Comparison of ENCODE assay signal across 17 mouse cellular contexts in the genomic region with DNA sequence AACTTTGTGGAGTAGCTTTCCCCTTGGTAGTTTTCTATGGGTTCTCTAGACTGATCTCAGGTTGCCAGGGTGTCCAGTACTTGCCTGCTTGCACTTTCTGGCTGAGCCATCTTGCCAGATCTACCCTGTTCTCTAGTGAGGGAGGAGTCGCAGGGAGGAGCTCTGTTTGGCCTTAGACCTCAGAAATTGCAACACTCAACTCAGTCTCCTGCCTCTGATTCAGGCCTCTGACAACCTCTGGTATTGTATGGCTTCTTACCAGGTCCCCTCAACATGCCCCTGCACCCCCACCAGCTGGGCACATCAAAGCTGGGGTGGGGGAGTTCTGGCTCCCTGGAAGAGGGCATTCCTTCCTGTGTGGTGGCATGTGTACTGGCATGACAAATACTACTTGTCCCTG. TPM values are rescaled to one million over a fixed set of nuclear protein-coding genes. Genes with fewer than 3 reads are reported as not detected.
A peak's percentile ranks its signal among the peaks of the same experiment; 100 is the strongest.
DNase-seq lines count a peak whose midpoint lies in the region; ATAC-seq and TF ChIP-seq lines count a peak whose summit lies in the region.
"Had no signal": no experiment of that assay in that cellular context is flagged by ENCODE, and none has a peak within 500 bp of the region (broad histone marks: within the 10 kb centered on the region; RNA-seq: fewer than 3 reads in every experiment).

No protein-coding gene starts in this region.

- whole genome bisulfite sequencing in heart, postnatal 0 days, result 86% methylated on average over 1 of the region's 1 CpGs
- WGBS in heart, embryonic 10.5 days, result 85% methylated on average over 1 of the region's 1 CpGs
- 71% methylated on average over 1 of the region's 1 CpGs for WGBS in thymus, adult 2 months
- 57% methylated on average over 1 of the region's 1 CpGs for WGBS in liver, embryonic 13.5 days (ENCODE audit: insufficient replicate concordance)

- TF ChIP-seq EP300 in heart, postnatal 0 days (IDR thresholded peaks at IDR 0.05; ENCODE audit: low read depth), result no peak

- H3K9ac ChIP-seq in heart, postnatal 0 days (replicated peaks; ENCODE audit: low read depth, low read length), result no peak overlapping the region
- H3K9ac ChIP-seq in liver, embryonic 13.5 days, result no peak overlapping the region
- H3K9ac ChIP-seq: forebrain, embryonic 12.5 days; lung, embryonic 15.5 days; midbrain, embryonic 12.5 days had no signal

- no peak for TF ChIP-seq CTCF in heart, postnatal 0 days (IDR thresholded peaks at IDR 0.05; ENCODE audit: low read depth)
- no peak for TF ChIP-seq CTCF in thymus, adult 2 months (IDR thresholded peaks at IDR 0.05; ENCODE audit: borderline replicate concordance, control insufficient read depth, extremely low read depth, insufficient read depth, low read length, poor library complexity)

- H3K9me3 ChIP-seq in heart, postnatal 0 days (replicated peaks; ENCODE audit: control insufficient read depth, low read length), result no peaks in the 10 kb centered on the region
- H3K9me3 ChIP-seq in heart, embryonic 10.5 days, result no peaks in the 10 kb centered on the region
- no peaks in the 10 kb centered on the region for H3K9me3 ChIP-seq in liver, embryonic 13.5 days (replicated peaks)
- H3K9me3 ChIP-seq: forebrain, embryonic 12.5 days; hindbrain, embryonic 10.5 days; lung, embryonic 15.5 days; midbrain, embryonic 12.5 days had no signal

- H3K4me1 ChIP-seq in heart, postnatal 0 days (ENCODE audit: control insufficient read depth, insufficient read depth), result peaks cover 34% of the 10 kb centered on the region
- H3K4me1 ChIP-seq in heart, embryonic 10.5 days, result peaks cover 40% of the 10 kb centered on the region
- H3K4me1 ChIP-seq in thymus, adult 2 months (replicated peaks; ENCODE audit: control insufficient read depth, insufficient read depth, low read length), result peaks cover 67% of the 10 kb centered on the region
- peaks cover 44% of the 10 kb centered on the region for H3K4me1 ChIP-seq in liver, embryonic 13.5 days (replicated peaks)

- ATAC-seq in heart, postnatal 0 days (ENCODE audit: insufficient read depth, low read depth), result no peak
- no peak for ATAC-seq in liver, embryonic 13.5 days (ENCODE audit: low read depth)

- no peak for TF ChIP-seq POLR2A in thymus, adult 2 months (IDR thresholded peaks at IDR 0.05; ENCODE audit: control insufficient read depth, extremely low read depth, insufficient read depth, low read length, poor library complexity)

- no peak for DNase-seq in heart, postnatal 0 days (ENCODE audit: low spot score)
- DNase-seq in heart, embryonic 10.5 days (ENCODE audit: low spot score), result no peak
- no peak for DNase-seq in thymus, adult 2 months
- DNase-seq in thymus, postnatal 14 days, result no peak
- DNase-seq in liver, embryonic 13.5 days, result no peak
- peak; percentile 51 for DNase-seq in yolk sac, embryonic 10.5 days (ENCODE audit: low spot score)
- DNase-seq in frontal cortex, adult 2 months (ENCODE audit: extremely low spot score in 1 of 2, low spot score in 1 of 2), result no peak
- DNase-seq in MN1 (ENCODE audit: low spot score), result no peak

- peak overlapping the region; percentile 69 for H3K27ac ChIP-seq in heart, postnatal 0 days (ENCODE audit: low read depth)
- no peak overlapping the region for H3K27ac ChIP-seq in heart, embryonic 10.5 days
- H3K27ac ChIP-seq in thymus, adult 2 months (ENCODE audit: control insufficient read depth, insufficient read depth, low read length), result peak overlapping the region; percentile 16; the same call in 1 of the 2 replicates
- peak overlapping the region; percentile 36; the same call in 1 of the 2 replicates for H3K27ac ChIP-seq in liver, embryonic 13.5 days
- H3K27ac ChIP-seq: forebrain, embryonic 12.5 days; hindbrain, embryonic 10.5 days; lung, embryonic 15.5 days; midbrain, embryonic 12.5 days had no signal

- peaks cover 16% of the 10 kb centered on the region for H3K27me3 ChIP-seq in heart, postnatal 0 days (ENCODE audit: control insufficient read depth, insufficient read depth, low read length)
- H3K27me3 ChIP-seq in heart, embryonic 10.5 days (ENCODE audit: insufficient read depth, poor library complexity, severe bottlenecking), result peaks cover 84% of the 10 kb centered on the region
- H3K27me3 ChIP-seq in thymus, adult 2 months (ENCODE audit: control insufficient read depth, insufficient read depth, low read length), result no peaks in the 10 kb centered on the region
- H3K27me3 ChIP-seq in liver, embryonic 13.5 days, result peaks cover 68% of the 10 kb centered on the region

- no peak overlapping the region for H3K4me3 ChIP-seq in heart, postnatal 0 days (ENCODE audit: low read depth, low read length)
- no peak overlapping the region for H3K4me3 ChIP-seq in heart, embryonic 10.5 days
- no peak overlapping the region for H3K4me3 ChIP-seq in thymus, adult 2 months (ENCODE audit: control insufficient read depth, insufficient read depth, low read length)
- H3K4me3 ChIP-seq in liver, embryonic 13.5 days (replicated peaks), result no peak overlapping the region
- H3K4me3 ChIP-seq: forebrain, embryonic 12.5 days; hindbrain, embryonic 10.5 days; lung, embryonic 15.5 days; midbrain, embryonic 12.5 days had no signal

- H3K4me2 ChIP-seq in heart, postnatal 0 days (ENCODE audit: low read depth, low read length), result no peak overlapping the region
- peak overlapping the region; percentile 11; the same call in 1 of the 2 replicates for H3K4me2 ChIP-seq in liver, embryonic 13.5 days
- H3K4me2 ChIP-seq: forebrain, embryonic 12.5 days; lung, embryonic 15.5 days; midbrain, embryonic 12.5 days had no signal

- no peaks in the 10 kb centered on the region for H3K36me3 ChIP-seq in heart, postnatal 0 days (replicated peaks; ENCODE audit: control insufficient read depth, insufficient read depth, low read length)
- H3K36me3 ChIP-seq in heart, embryonic 10.5 days, result no peaks in the 10 kb centered on the region
- H3K36me3 ChIP-seq in thymus, adult 2 months (ENCODE audit: control insufficient read depth, insufficient read depth, low read length), result no peaks in the 10 kb centered on the region
- no peaks in the 10 kb centered on the region for H3K36me3 ChIP-seq in liver, embryonic 13.5 days
- H3K36me3 ChIP-seq: forebrain, embryonic 12.5 days; hindbrain, embryonic 10.5 days; lung, embryonic 15.5 days; midbrain, embryonic 12.5 days had no signal

RNA-seq across cellular contexts. Expression of a gene that starts 2.3 kb away (rescaled TPM):
- total RNA-seq in heart, postnatal 0 days (2014; rRNA removed; ENCODE audit: low replicate concordance), result 5.5 and 6.0 TPM in 2 replicates
- polyA plus RNA-seq in heart, postnatal 0 days (2015; fragmentation: Nextera tagmentation; extraction: Ambion mirVana), result 1.3 and 2.1 TPM in 2 replicates
- polyA plus RNA-seq in heart, embryonic 10.5 days (2016; fragmentation: Nextera tagmentation; extraction: Ambion mirVana), result 0.91 and 1.6 TPM in 2 replicates
- 142 and 145 TPM in 2 replicates for polyA plus RNA-seq in thymus, adult 2 months (2012; rRNA removed)
- 1.6 and 1.7 TPM in 2 replicates for polyA plus RNA-seq in liver, embryonic 13.5 days (2015; fragmentation: Nextera tagmentation; extraction: Ambion mirVana)
- polyA plus RNA-seq in frontal cortex, adult 2 months (2012; rRNA removed), result 7.9 and 8.3 TPM in 2 replicates

RNA-seq across cellular contexts. Expression of a gene that starts 2.6 kb away (rescaled TPM):
- 2.1 TPM in 1 of 2 replicates, not detected in the other for total RNA-seq in heart, postnatal 0 days (2014; rRNA removed; ENCODE audit: low replicate concordance)
- 0.71 and 0.81 TPM in 2 replicates for polyA plus RNA-seq in heart, postnatal 0 days (2015; fragmentation: Nextera tagmentation; extraction: Ambion mirVana)
- 0.17 and 0.68 TPM in 2 replicates for polyA plus RNA-seq in heart, embryonic 10.5 days (2016; fragmentation: Nextera tagmentation; extraction: Ambion mirVana)
- 11.3 and 12.3 TPM in 2 replicates for polyA plus RNA-seq in thymus, adult 2 months (2012; rRNA removed)
- 1.3 and 1.6 TPM in 2 replicates for polyA plus RNA-seq in liver, embryonic 13.5 days (2015; fragmentation: Nextera tagmentation; extraction: Ambion mirVana)
- 2.2 and 2.5 TPM in 2 replicates for polyA plus RNA-seq in frontal cortex, adult 2 months (2012; rRNA removed)

RNA-seq across cellular contexts. Expression of a gene that starts 19.6 kb away (rescaled TPM):
- total RNA-seq in heart, postnatal 0 days (2014; rRNA removed; ENCODE audit: low replicate concordance), result not detected in 2 replicates
- polyA plus RNA-seq in heart, postnatal 0 days (2015; fragmentation: Nextera tagmentation; extraction: Ambion mirVana), result 0.08 TPM in 1 of 2 replicates, not detected in the other
- 0.43 and 0.45 TPM in 2 replicates for polyA plus RNA-seq in heart, embryonic 10.5 days (2016; fragmentation: Nextera tagmentation; extraction: Ambion mirVana)
- 0.19 and 0.22 TPM in 2 replicates for polyA plus RNA-seq in thymus, adult 2 months (2012; rRNA removed)
- 16.6 and 21.0 TPM in 2 replicates for polyA plus RNA-seq in liver, embryonic 13.5 days (2015; fragmentation: Nextera tagmentation; extraction: Ambion mirVana)
- polyA plus RNA-seq in frontal cortex, adult 2 months (2012; rRNA removed), result 0.65 and 0.86 TPM in 2 replicates
- total RNA-seq: gastrocnemius, postnatal 14 days had no signal
- polyA plus RNA-seq: lung, embryonic 15.5 days; midbrain, embryonic 12.5 days had no signal

RNA-seq across cellular contexts. Expression of a gene that starts 33.0 kb away (rescaled TPM):
- total RNA-seq in heart, postnatal 0 days (2014; rRNA removed; ENCODE audit: low replicate concordance), result not detected in 2 replicates
- not detected in 2 replicates for polyA plus RNA-seq in heart, postnatal 0 days (2015; fragmentation: Nextera tagmentation; extraction: Ambion mirVana)
- polyA plus RNA-seq in heart, embryonic 10.5 days (2016; fragmentation: Nextera tagmentation; extraction: Ambion mirVana), result not detected in 2 replicates
- polyA plus RNA-seq in thymus, adult 2 months (2012; rRNA removed), result 0.08 TPM in 1 of 2 replicates, not detected in the other
- not detected in 2 replicates for polyA plus RNA-seq in liver, embryonic 13.5 days (2015; fragmentation: Nextera tagmentation; extraction: Ambion mirVana)
- not detected in 2 replicates for polyA plus RNA-seq in frontal cortex, adult 2 months (2012; rRNA removed)
- total RNA-seq: gastrocnemius, postnatal 14 days; layer of hippocampus, adult 18-20 months; left cerebral cortex, postnatal 25 days had no signal
- polyA plus RNA-seq: brain, embryonic 14.5 days; embryonic facial prominence, embryonic 11.5 days; forebrain, embryonic 12.5 days; hindbrain, embryonic 10.5 days; lung, embryonic 15.5 days; midbrain, embryonic 12.5 days had no signal

RNA-seq across cellular contexts. Expression of a gene that starts 39.3 kb away (rescaled TPM):
- not detected in 2 replicates for total RNA-seq in heart, postnatal 0 days (2014; rRNA removed; ENCODE audit: low replicate concordance)
- not detected in 2 replicates for polyA plus RNA-seq in heart, postnatal 0 days (2015; fragmentation: Nextera tagmentation; extraction: Ambion mirVana)
- polyA plus RNA-seq in heart, embryonic 10.5 days (2016; fragmentation: Nextera tagmentation; extraction: Ambion mirVana), result not detected in 2 replicates
- 0.74 and 1.7 TPM in 2 replicates for polyA plus RNA-seq in thymus, adult 2 months (2012; rRNA removed)
- not detected in 2 replicates for polyA plus RNA-seq in liver, embryonic 13.5 days (2015; fragmentation: Nextera tagmentation; extraction: Ambion mirVana)
- not detected in 2 replicates for polyA plus RNA-seq in frontal cortex, adult 2 months (2012; rRNA removed)
- total RNA-seq: layer of hippocampus, adult 18-20 months; left cerebral cortex, postnatal 25 days had no signal
- polyA plus RNA-seq: brain, embryonic 14.5 days; embryonic facial prominence, embryonic 11.5 days; forebrain, embryonic 12.5 days; hindbrain, embryonic 10.5 days; lung, embryonic 15.5 days; midbrain, embryonic 12.5 days had no signal

Comparison
In these comparisons a context has a peak if more than half of its experiments do, and no peak if none do; other contexts are left out.
1. RNA of a gene that starts 2.3 kb away (polyA plus RNA-seq): 142 to 145 TPM in thymus, adult 2 months; 7.9 to 8.3 TPM in frontal cortex, adult 2 months, 1.3 to 2.1 TPM in heart, postnatal 0 days, 1.6 to 1.7 TPM in liver, embryonic 13.5 days and 0.91 to 1.6 TPM in heart, embryonic 10.5 days; every median in the first group is over 10 times any median in the second.